Comparison of ENCODE assay signal across 7 mouse cellular contexts in genomic region chr7:127209851-127210250, GRCm38 (mm10). TPM values are rescaled to one million over a fixed set of nuclear protein-coding genes. Genes with fewer than 3 reads are reported as not detected.
DNase-seq lines count a peak whose midpoint lies in the region; ATAC-seq lines count a peak whose summit lies in the region.

No protein-coding gene starts in this region.

- H3K4me1 ChIP-seq in liver, embryonic 11.5 days (replicated peaks; ENCODE audit: control insufficient read depth, insufficient read depth, low read length): peaks cover 26% of the 10 kb centered on the region
- H3K4me1 ChIP-seq in forebrain, embryonic 11.5 days (replicated peaks; ENCODE audit: control insufficient read depth, insufficient read depth, low read length): peaks cover 10% of the 10 kb centered on the region; the same call in 1 of the 2 replicates
- peaks cover 14% of the 10 kb centered on the region for H3K4me1 ChIP-seq in intestine, embryonic 16.5 days (ENCODE audit: control insufficient read depth, insufficient read depth, low read length)
- H3K4me1 ChIP-seq in neural tube, embryonic 12.5 days: peaks cover 26% of the 10 kb centered on the region

- WGBS in liver, embryonic 11.5 days: 75% methylated on average over 5 of the region's 5 CpGs
- 82% methylated on average over 5 of the region's 5 CpGs for WGBS in forebrain, embryonic 11.5 days
- WGBS in intestine, embryonic 16.5 days: 81% methylated on average over 5 of the region's 5 CpGs
- 80% methylated on average over 5 of the region's 5 CpGs for WGBS in neural tube, embryonic 12.5 days

- DNase-seq in liver, embryonic 11.5 days (ENCODE audit: low spot score): no peak
- no peak for DNase-seq in liver
- no peak for DNase-seq in forebrain, embryonic 11.5 days (ENCODE audit: low spot score)
- DNase-seq in natural killer cell, adult 2 months (ENCODE audit: low spot score in 2 of 2): no peak
- no peak for DNase-seq in B cell, adult 2 months

- H3K27me3 ChIP-seq in liver, embryonic 11.5 days (replicated peaks; ENCODE audit: control insufficient read depth, insufficient read depth, low read length): no peaks in the 10 kb centered on the region; the same call in 1 of the 2 replicates
- peaks cover 3% of the 10 kb centered on the region for H3K27me3 ChIP-seq in forebrain, embryonic 11.5 days (ENCODE audit: control insufficient read depth, insufficient read depth, low read length)
- H3K27me3 ChIP-seq in intestine, embryonic 16.5 days (replicated peaks; ENCODE audit: control insufficient read depth, insufficient read depth, low read length): no peaks in the 10 kb centered on the region
- 0 out of 2 replicates have a peak, but pooled peaks cover 13% of the 10 kb centered on the region for H3K27me3 ChIP-seq in neural tube, embryonic 12.5 days (replicated peaks)

- peak overlapping the region; percentile 87 for H3K4me3 ChIP-seq in liver, embryonic 11.5 days (ENCODE audit: low read depth, low read length)
- H3K4me3 ChIP-seq in forebrain, embryonic 11.5 days (ENCODE audit: low read depth, low read length): peak overlapping the region; percentile 88; the same call in 1 of the 2 replicates
- H3K4me3 ChIP-seq in intestine, embryonic 16.5 days (ENCODE audit: low read length): no peak overlapping the region
- H3K4me3 ChIP-seq in neural tube, embryonic 12.5 days: no peak overlapping the region

- peak overlapping the region; percentile 69 for H3K4me2 ChIP-seq in liver, embryonic 11.5 days
- H3K4me2 ChIP-seq in forebrain, embryonic 11.5 days (ENCODE audit: low read depth, low read length, severe bottlenecking): peak overlapping the region; percentile 52; the same call in 1 of the 2 replicates
- H3K4me2 ChIP-seq in intestine, embryonic 16.5 days (ENCODE audit: low read depth, low read length): peak overlapping the region; percentile 44; the same call in 1 of the 2 replicates
- peak overlapping the region; percentile 100; the same call in 1 of the 2 replicates for H3K4me2 ChIP-seq in neural tube, embryonic 12.5 days (replicated peaks)

- H3K9ac ChIP-seq in liver, embryonic 11.5 days (ENCODE audit: low read depth, low read length): peak overlapping the region; percentile 25; the same call in 1 of the 2 replicates
- H3K9ac ChIP-seq in forebrain, embryonic 11.5 days (ENCODE audit: low read length): peak overlapping the region; percentile 37; the same call in 1 of the 2 replicates
- no peak overlapping the region for H3K9ac ChIP-seq in intestine, embryonic 16.5 days (ENCODE audit: low read depth, low read length)
- H3K9ac ChIP-seq in neural tube, embryonic 12.5 days: no peak overlapping the region

- no peaks in the 10 kb centered on the region for H3K9me3 ChIP-seq in liver, embryonic 11.5 days (ENCODE audit: control insufficient read depth, low read length)
- H3K9me3 ChIP-seq in forebrain, embryonic 11.5 days (ENCODE audit: control insufficient read depth, low read length): no peaks in the 10 kb centered on the region
- no peaks in the 10 kb centered on the region for H3K9me3 ChIP-seq in intestine, embryonic 16.5 days (ENCODE audit: control insufficient read depth, low read length)
- no peaks in the 10 kb centered on the region for H3K9me3 ChIP-seq in neural tube, embryonic 12.5 days

- peak overlapping the region; percentile 69; the same call in 1 of the 2 replicates for H3K27ac ChIP-seq in liver, embryonic 11.5 days (ENCODE audit: low read depth, low read length)
- no peak overlapping the region for H3K27ac ChIP-seq in forebrain, embryonic 11.5 days (ENCODE audit: low read depth, low read length)
- no peak overlapping the region; the same call in 1 of the 2 replicates for H3K27ac ChIP-seq in intestine, embryonic 16.5 days (ENCODE audit: low read length)
- no peak overlapping the region for H3K27ac ChIP-seq in neural tube, embryonic 12.5 days

- ATAC-seq in liver, embryonic 11.5 days (replicated peaks; ENCODE audit: low FRiP score): no peak
- no peak for ATAC-seq in forebrain, embryonic 11.5 days (replicated peaks; ENCODE audit: low FRiP score)
- no peak for ATAC-seq in intestine, embryonic 16.5 days
- no peak for ATAC-seq in neural tube, embryonic 12.5 days (ENCODE audit: low FRiP score, low read depth)

- H3K36me3 ChIP-seq in liver, embryonic 11.5 days (ENCODE audit: control insufficient read depth, insufficient read depth, low read length): peaks cover 5% of the 10 kb centered on the region
- no peaks in the 10 kb centered on the region for H3K36me3 ChIP-seq in forebrain, embryonic 11.5 days (ENCODE audit: control insufficient read depth, insufficient read depth, low read length)
- H3K36me3 ChIP-seq in intestine, embryonic 16.5 days (ENCODE audit: control insufficient read depth, insufficient read depth, low read length): no peaks in the 10 kb centered on the region
- H3K36me3 ChIP-seq in neural tube, embryonic 12.5 days: peaks cover 3% of the 10 kb centered on the region; the same call in 1 of the 2 replicates

RNA-seq across cellular contexts. Expression of gene Mylpf, which starts 1.2 kb away (rescaled TPM):
- polyA plus RNA-seq in liver, embryonic 11.5 days (2014; fragmentation: Nextera tagmentation; extraction: Ambion mirVana): 31.5 and 33.6 TPM in 2 replicates
- 11.2 and 11.3 TPM in 2 replicates for polyA plus RNA-seq in forebrain, embryonic 11.5 days (2014; fragmentation: Nextera tagmentation; extraction: Ambion mirVana)
- 20.3 and 21.0 TPM in 2 replicates for polyA plus RNA-seq in intestine, embryonic 16.5 days (2015; fragmentation: Nextera tagmentation; extraction: Ambion mirVana)
- 54.2 and 72.8 TPM in 2 replicates for polyA plus RNA-seq in neural tube, embryonic 12.5 days (2016; fragmentation: Nextera tagmentation; extraction: Ambion mirVana)

RNA-seq across cellular contexts. Expression of gene Tbc1d10b, which starts 1.6 kb away (rescaled TPM):
- polyA plus RNA-seq in liver, embryonic 11.5 days (2014; fragmentation: Nextera tagmentation; extraction: Ambion mirVana): 28.2 and 29.0 TPM in 2 replicates
- 31.7 and 36.5 TPM in 2 replicates for polyA plus RNA-seq in forebrain, embryonic 11.5 days (2014; fragmentation: Nextera tagmentation; extraction: Ambion mirVana)
- polyA plus RNA-seq in intestine, embryonic 16.5 days (2015; fragmentation: Nextera tagmentation; extraction: Ambion mirVana): 15.5 and 18.4 TPM in 2 replicates
- polyA plus RNA-seq in neural tube, embryonic 12.5 days (2016; fragmentation: Nextera tagmentation; extraction: Ambion mirVana): 43.4 and 45.6 TPM in 2 replicates

RNA-seq across cellular contexts. Expression of gene Cd2bp2, which starts 14.0 kb away (rescaled TPM):
- polyA plus RNA-seq in liver, embryonic 11.5 days (2014; fragmentation: Nextera tagmentation; extraction: Ambion mirVana): 50.3 and 59.5 TPM in 2 replicates
- 96.5 and 104 TPM in 2 replicates for polyA plus RNA-seq in forebrain, embryonic 11.5 days (2014; fragmentation: Nextera tagmentation; extraction: Ambion mirVana)
- 42.2 and 43.3 TPM in 2 replicates for polyA plus RNA-seq in intestine, embryonic 16.5 days (2015; fragmentation: Nextera tagmentation; extraction: Ambion mirVana)
- polyA plus RNA-seq in neural tube, embryonic 12.5 days (2016; fragmentation: Nextera tagmentation; extraction: Ambion mirVana): 86.4 and 97.3 TPM in 2 replicates

RNA-seq across cellular contexts. Expression of gene Zfp553, which starts 23.0 kb away (rescaled TPM):
- polyA plus RNA-seq in liver, embryonic 11.5 days (2014; fragmentation: Nextera tagmentation; extraction: Ambion mirVana): 17.2 TPM in 2 replicates
- 41.8 and 43.3 TPM in 2 replicates for polyA plus RNA-seq in forebrain, embryonic 11.5 days (2014; fragmentation: Nextera tagmentation; extraction: Ambion mirVana)
- polyA plus RNA-seq in intestine, embryonic 16.5 days (2015; fragmentation: Nextera tagmentation; extraction: Ambion mirVana): 21.6 and 23.6 TPM in 2 replicates
- polyA plus RNA-seq in neural tube, embryonic 12.5 days (2016; fragmentation: Nextera tagmentation; extraction: Ambion mirVana): 67.6 and 68.9 TPM in 2 replicates

RNA-seq across cellular contexts. Expression of gene Sept1, which starts 23.1 kb away (rescaled TPM):
- polyA plus RNA-seq in liver, embryonic 11.5 days (2014; fragmentation: Nextera tagmentation; extraction: Ambion mirVana): 14.9 and 17.5 TPM in 2 replicates
- polyA plus RNA-seq in forebrain, embryonic 11.5 days (2014; fragmentation: Nextera tagmentation; extraction: Ambion mirVana): 32.8 and 36.6 TPM in 2 replicates
- polyA plus RNA-seq in intestine, embryonic 16.5 days (2015; fragmentation: Nextera tagmentation; extraction: Ambion mirVana): 15.4 and 16.3 TPM in 2 replicates
- 30.1 and 32.8 TPM in 2 replicates for polyA plus RNA-seq in neural tube, embryonic 12.5 days (2016; fragmentation: Nextera tagmentation; extraction: Ambion mirVana)

Comparison
In these comparisons a context has a peak if more than half of its experiments do, and no peak if none do; other contexts are left out.
1. H3K4me2 ChIP-seq: peak in every context shown above with its lines; median percentile 100 in neural tube, embryonic 12.5 days; 69 in liver, embryonic 11.5 days; 52 in forebrain, embryonic 11.5 days; 44 in intestine, embryonic 16.5 days.
2. H3K4me3 ChIP-seq: peak in liver, embryonic 11.5 days (single experiment) and forebrain, embryonic 11.5 days (single experiment); none in intestine, embryonic 16.5 days (single experiment) and neural tube, embryonic 12.5 days (single experiment).
3. H3K9ac ChIP-seq: peak in liver, embryonic 11.5 days (single experiment) and forebrain, embryonic 11.5 days (single experiment); none in intestine, embryonic 16.5 days (single experiment) and neural tube, embryonic 12.5 days (single experiment).